Mouse (Mus musculus): ENCODE measurements at regions not wholly inside any gene's neighbourhood (a gene's known extent, or its start where the extent isn't known, plus 50 kb on each side); places are given as distances from the start of the nearest gene placed in this dataset.

DNA sequence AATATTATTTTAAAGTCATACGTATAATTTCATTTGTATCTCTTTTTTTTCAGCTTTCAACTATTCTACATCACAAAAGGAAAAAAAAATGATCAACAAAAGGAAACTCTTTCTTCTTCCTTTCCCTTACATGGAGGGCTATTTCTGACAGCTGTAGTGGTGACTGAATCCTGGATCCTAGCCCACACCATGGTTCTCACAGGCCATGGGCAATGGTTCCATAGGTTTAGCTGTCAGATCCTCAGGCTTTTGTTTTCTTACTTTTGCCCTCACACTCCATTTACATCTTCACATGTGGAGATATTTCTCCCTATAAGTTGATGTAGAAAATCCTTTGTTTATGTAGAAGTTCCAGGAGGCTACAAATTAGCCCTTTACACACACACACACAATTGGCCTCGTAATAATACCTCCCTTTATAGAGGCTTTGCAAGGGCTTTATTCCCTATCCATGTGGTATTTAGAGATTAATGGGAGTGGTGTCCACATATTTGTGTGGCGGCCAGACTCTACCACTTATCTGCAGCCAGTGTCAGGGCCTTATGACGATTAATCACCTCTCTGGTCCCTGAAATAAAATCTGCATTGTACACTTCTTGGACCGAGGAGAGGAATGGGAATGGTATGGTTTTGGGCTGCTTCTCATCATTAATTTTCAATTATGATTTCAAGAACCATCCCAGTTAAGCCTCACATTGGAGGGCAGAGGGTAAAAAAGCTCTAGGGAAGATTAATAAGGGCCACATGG is 1057.0 kb downstream of the Flrt2 start:
- no peak for TF ChIP-seq CTCF (conservative IDR thresholded peaks at IDR 0.05 in 1 of 2, IDR thresholded peaks at IDR 0.05 in 1 of 2; ENCODE audit: low read depth in 2 of 2, low read length in 2 of 2)
- no peak for TF ChIP-seq EP300 (IDR thresholded peaks at IDR 0.05; ENCODE audit: low read length)
- TF ChIP-seq POLR2AphosphoS2 (IDR thresholded peaks at IDR 0.05; ENCODE audit: low read depth, low read length), result no peak
- no peak for TF ChIP-seq SIN3A (IDR thresholded peaks at IDR 0.05; ENCODE audit: low read length)
